Mouse (Mus musculus): ENCODE data around the gene Dock9. TPM values are rescaled to one million over a fixed set of nuclear protein-coding genes. Genes with fewer than 3 reads are reported as not detected.
"Not testable (repeated sequence)": the region's sequence is repeated elsewhere in the genome, so short reads cannot be mapped to it uniquely, and the experiment has no call there.

The Dock9 gene
- polyA plus RNA-seq, 1 experiment from 2014 or later, result 4.8 TPM

DNA sequence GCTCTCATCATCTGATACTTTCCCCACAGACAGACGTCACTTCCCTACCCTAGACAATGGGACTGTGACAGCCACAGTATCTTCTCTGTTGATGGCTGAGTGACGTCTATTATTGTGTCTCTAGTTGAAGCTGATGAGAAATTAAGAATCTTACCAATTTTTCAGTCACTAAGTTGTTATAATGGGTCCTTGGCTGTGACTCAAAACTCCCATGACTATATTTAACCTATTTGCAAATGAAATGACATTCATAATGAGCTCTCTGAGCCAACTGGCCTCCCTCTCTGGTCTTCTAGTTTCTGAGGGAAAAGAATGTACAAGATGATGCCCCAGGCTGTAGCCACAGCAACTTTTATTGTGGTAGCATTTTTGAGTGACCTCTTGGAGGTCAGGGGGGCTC lies 153.3 kb downstream of the Dock9 start:
- peaks cover 9% of the 10 kb centered on the region; the same call in 1 of the 2 replicates for H3K36me3 ChIP-seq
- H3K4me2 ChIP-seq, result no peak overlapping the region
- no peak for ATAC-seq (ENCODE audit: extremely low read depth, insufficient number of reproducible peaks, low FRiP score, low TSS enrichment)
- peaks cover 31% of the 10 kb centered on the region for H3K4me1 ChIP-seq
- no peak overlapping the region for H3K9ac ChIP-seq
- H3K9me3 ChIP-seq, result no peaks in the 10 kb centered on the region
- WGBS, result 71% methylated on average over 2 of the region's 2 CpGs
- no peak overlapping the region for H3K27ac ChIP-seq (replicated peaks)
- H3K4me3 ChIP-seq, result no peak overlapping the region
- H3K27me3 ChIP-seq (replicated peaks), result no peaks in the 10 kb centered on the region

- H3K36me3 ChIP-seq, result peaks cover 16% of the 10 kb centered on the region
- no peak overlapping the region for H3K4me3 ChIP-seq
- H3K4me1 ChIP-seq, result peaks cover 11% of the 10 kb centered on the region
- no peaks in the 10 kb centered on the region for H3K9me3 ChIP-seq
- 80% methylated on average over 7 of the region's 7 CpGs for WGBS
- ATAC-seq (ENCODE audit: extremely low read depth, insufficient number of reproducible peaks, low FRiP score, low TSS enrichment), result no peak
- no peak overlapping the region for H3K4me2 ChIP-seq
- H3K9ac ChIP-seq, result no peak overlapping the region
- H3K27me3 ChIP-seq (replicated peaks), result no peaks in the 10 kb centered on the region
- H3K27ac ChIP-seq (replicated peaks), result no peak overlapping the region
These were observed 156.4 kb downstream of the Dock9 start for GRCm38 (mm10) chr14:121641271-121641670.

DNA sequence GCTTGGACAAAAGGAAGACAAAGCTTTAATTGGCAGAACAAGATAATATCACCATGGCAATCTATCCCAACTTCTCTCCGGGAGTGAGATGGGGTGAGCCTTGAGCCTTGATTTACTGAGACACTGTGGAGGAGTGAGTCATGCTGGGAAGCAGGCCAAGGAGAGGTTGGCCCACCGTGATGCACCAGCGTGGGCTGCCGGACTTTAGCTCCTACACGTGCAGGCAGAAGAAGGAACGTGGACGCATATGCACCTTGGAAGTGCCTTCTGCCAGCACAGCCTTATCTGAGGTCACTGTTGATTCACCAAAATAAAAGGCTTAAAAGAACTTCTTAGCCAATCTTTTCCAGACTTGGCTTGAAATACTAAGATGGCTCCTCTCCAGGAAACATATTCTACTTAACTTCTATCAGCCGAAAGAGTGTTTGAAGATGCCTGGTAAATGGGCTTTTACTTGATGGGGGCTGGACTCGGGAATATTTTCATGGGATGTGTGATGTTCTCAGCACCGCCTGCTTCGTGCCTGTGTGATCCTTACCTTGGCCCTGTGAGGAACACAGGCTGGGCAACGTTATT lies 160.6 kb downstream of the Dock9 start:
- H3K4me3 ChIP-seq, result no peak overlapping the region
- ATAC-seq (ENCODE audit: extremely low read depth, insufficient number of reproducible peaks, low FRiP score, low TSS enrichment), result no peak
- H3K27ac ChIP-seq (replicated peaks), result 0 out of 2 replicates have a peak overlapping the region, but pooled peaks have one; percentile 5
- H3K4me1 ChIP-seq, result 0 out of 2 replicates have a peak, but pooled peaks cover 2% of the 10 kb centered on the region
- H3K9ac ChIP-seq, result no peak overlapping the region
- no peaks in the 10 kb centered on the region for H3K9me3 ChIP-seq
- 69% methylated on average over 12 of the region's 12 CpGs for WGBS
- peaks cover 27% of the 10 kb centered on the region for H3K36me3 ChIP-seq
- no peaks in the 10 kb centered on the region for H3K27me3 ChIP-seq (replicated peaks)
- no peak overlapping the region for H3K4me2 ChIP-seq

GRCm38 (mm10) chr14:121634736-121635430 lies 162.8 kb downstream of the Dock9 start:
- no peak overlapping the region for H3K27ac ChIP-seq (replicated peaks)
- no peaks in the 10 kb centered on the region for H3K9me3 ChIP-seq
- H3K27me3 ChIP-seq (replicated peaks), result no peaks in the 10 kb centered on the region
- 79% methylated on average over 11 of the region's 11 CpGs for WGBS
- H3K9ac ChIP-seq, result no peak overlapping the region
- no peak overlapping the region for H3K4me3 ChIP-seq
- no peak overlapping the region for H3K4me2 ChIP-seq
- no peak for ATAC-seq (ENCODE audit: extremely low read depth, insufficient number of reproducible peaks, low FRiP score, low TSS enrichment)
- peaks cover 24% of the 10 kb centered on the region for H3K36me3 ChIP-seq
- H3K4me1 ChIP-seq, result 0 out of 2 replicates have a peak, but pooled peaks cover 2% of the 10 kb centered on the region

DNA sequence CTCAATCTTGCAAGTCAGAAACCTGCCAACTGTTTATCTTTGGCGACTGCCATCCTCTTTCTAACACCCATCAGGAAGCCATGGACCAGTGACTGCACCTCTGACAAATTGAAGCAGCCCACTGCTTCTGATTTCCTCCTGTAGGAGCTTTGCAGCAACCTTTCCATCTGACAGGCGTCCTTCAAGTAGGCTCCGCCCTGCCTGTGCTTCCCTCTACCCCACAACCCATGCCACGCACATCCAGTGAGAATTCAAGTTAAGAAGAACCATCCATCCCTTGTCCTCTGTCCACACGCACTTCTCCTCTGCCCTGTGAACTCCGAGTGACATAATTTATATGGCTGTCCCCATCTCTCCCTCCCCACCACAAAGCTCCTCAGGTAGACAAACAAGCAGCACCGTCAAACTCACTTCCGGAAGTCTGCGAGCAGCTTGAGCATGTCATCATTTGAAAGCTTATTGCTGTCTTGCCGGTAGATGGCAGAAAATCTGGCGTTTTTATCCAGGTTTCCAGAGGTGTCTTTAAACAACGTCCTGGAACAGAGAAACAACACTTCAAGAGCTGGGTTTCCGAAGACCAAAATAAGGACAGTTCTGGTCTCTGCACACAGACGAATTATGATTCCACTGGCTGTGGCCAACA lies 163.4 kb downstream of the Dock9 start:
- no peaks in the 10 kb centered on the region for H3K9me3 ChIP-seq
- ATAC-seq (ENCODE audit: extremely low read depth, insufficient number of reproducible peaks, low FRiP score, low TSS enrichment), result no peak
- no peak overlapping the region for H3K4me3 ChIP-seq
- no peak overlapping the region for H3K27ac ChIP-seq (replicated peaks)
- no peak overlapping the region for H3K9ac ChIP-seq
- no peaks in the 10 kb centered on the region for H3K27me3 ChIP-seq (replicated peaks)
- 71% methylated on average over 14 of the region's 14 CpGs for WGBS
- no peak overlapping the region for H3K4me2 ChIP-seq
- 0 out of 2 replicates have a peak, but pooled peaks cover 2% of the 10 kb centered on the region for H3K4me1 ChIP-seq
- H3K36me3 ChIP-seq, result peaks cover 18% of the 10 kb centered on the region

DNA sequence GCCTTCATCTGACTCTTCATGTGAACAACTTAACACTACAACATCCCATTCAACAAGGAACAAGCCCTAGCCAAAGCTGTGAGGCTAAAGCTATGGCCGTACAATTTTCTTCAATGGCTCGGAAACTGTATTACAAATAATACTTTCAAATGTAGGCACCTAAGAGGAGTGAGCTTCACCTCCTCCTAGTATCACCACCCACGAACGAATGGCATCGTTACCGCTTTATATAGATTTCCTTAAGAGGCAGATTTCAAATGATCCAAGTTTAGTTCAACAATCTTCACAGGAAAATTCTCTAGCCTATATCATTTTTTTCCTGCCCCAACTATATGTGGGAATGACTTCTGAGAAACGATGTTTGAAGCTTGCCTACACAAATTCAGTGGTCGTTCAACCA lies 165.7 kb downstream of the Dock9 start:
- peaks cover 13% of the 10 kb centered on the region; the same call in 1 of the 2 replicates for H3K36me3 ChIP-seq
- no peak for ATAC-seq (ENCODE audit: extremely low read depth, insufficient number of reproducible peaks, low FRiP score, low TSS enrichment)
- no peak overlapping the region for H3K27ac ChIP-seq (replicated peaks)
- 0 out of 2 replicates have a peak, but pooled peaks cover 2% of the 10 kb centered on the region for H3K4me1 ChIP-seq
- 89% methylated on average over 8 of the region's 8 CpGs for WGBS
- no peaks in the 10 kb centered on the region for H3K27me3 ChIP-seq (replicated peaks)
- H3K4me3 ChIP-seq, result no peak overlapping the region
- H3K9me3 ChIP-seq, result no peaks in the 10 kb centered on the region
- H3K9ac ChIP-seq, result no peak overlapping the region
- H3K4me2 ChIP-seq, result no peak overlapping the region

GRCm38 (mm10) chr14:121626741-121627140 lies 170.9 kb downstream of the Dock9 start:
- H3K27ac ChIP-seq (replicated peaks), result no peak overlapping the region
- peaks cover 10% of the 10 kb centered on the region; the same call in 1 of the 2 replicates for H3K36me3 ChIP-seq
- ATAC-seq (ENCODE audit: extremely low read depth, insufficient number of reproducible peaks, low FRiP score, low TSS enrichment), result no peak
- H3K4me2 ChIP-seq, result no peak overlapping the region
- no peaks in the 10 kb centered on the region for H3K27me3 ChIP-seq (replicated peaks)
- no peak overlapping the region for H3K4me3 ChIP-seq
- no peak overlapping the region for H3K9ac ChIP-seq
- WGBS, result 61% methylated on average over 12 of the region's 12 CpGs
- H3K9me3 ChIP-seq, result no peaks in the 10 kb centered on the region
- 0 out of 2 replicates have a peak, but pooled peaks cover 4% of the 10 kb centered on the region for H3K4me1 ChIP-seq

DNA sequence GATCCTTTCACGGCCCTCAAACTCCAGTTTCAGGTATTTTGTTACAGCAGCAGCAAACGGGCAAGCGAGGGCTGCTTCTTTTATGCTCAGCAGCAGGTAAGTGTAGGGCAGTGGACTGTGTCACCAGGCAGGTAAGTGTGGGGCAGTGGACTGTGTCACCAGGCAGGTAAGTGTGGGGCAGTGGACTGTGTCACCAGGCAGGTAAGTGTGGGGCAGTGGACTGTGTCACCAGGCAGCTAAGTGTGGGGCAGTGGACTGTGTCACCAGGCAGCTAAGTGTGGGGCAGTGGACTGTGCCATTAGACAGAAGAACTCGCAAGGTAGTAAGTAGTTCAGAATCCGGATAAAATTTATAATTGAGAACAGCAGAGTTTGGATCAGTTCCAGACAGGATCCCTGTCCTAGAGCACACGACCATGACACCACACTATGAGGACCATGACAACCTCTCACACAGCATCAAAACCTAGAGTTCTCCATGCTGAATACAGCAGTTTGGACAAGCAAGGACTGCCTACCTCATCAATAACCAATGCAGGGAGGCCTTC lies 173.6 kb downstream of the Dock9 start:
- WGBS, result 83% methylated on average over 6 of the region's 6 CpGs
- not testable (repeated sequence) for H3K9me3 ChIP-seq; H3K4me1 ChIP-seq; H3K9ac ChIP-seq; H3K27me3 ChIP-seq (replicated peaks); H3K27ac ChIP-seq (replicated peaks); ATAC-seq (ENCODE audit: extremely low read depth, insufficient number of reproducible peaks, low FRiP score, low TSS enrichment); H3K4me3 ChIP-seq; H3K4me2 ChIP-seq
- peaks cover 27% of the 10 kb centered on the region for H3K36me3 ChIP-seq

- Histone ChIP-seq H3K9ac (no peak overlapping the region), H3K27ac (replicated peaks) (no peak overlapping the region), H3K4me1 (0 out of 2 replicates have a peak, but pooled peaks cover 4% of the 10 kb centered on the region), H3K27me3 (replicated peaks) (no peaks in the 10 kb centered on the region), H3K36me3 (peaks cover 26% of the 10 kb centered on the region), H3K9me3 (no peaks in the 10 kb centered on the region), H3K4me2 (no peak overlapping the region), H3K4me3 (no peak overlapping the region)
- 90% methylated on average over 3 of the region's 3 CpGs for WGBS
- ATAC-seq (ENCODE audit: extremely low read depth, insufficient number of reproducible peaks, low FRiP score, low TSS enrichment), result no peak
These were observed 175.8 kb downstream of the Dock9 start for GRCm38 (mm10) chr14:121621806-121622205.

- H3K9ac ChIP-seq, result no peak overlapping the region
- H3K4me2 ChIP-seq, result no peak overlapping the region
- no peak overlapping the region for H3K27ac ChIP-seq (replicated peaks)
- H3K9me3 ChIP-seq, result no peaks in the 10 kb centered on the region
- no peak for ATAC-seq (ENCODE audit: extremely low read depth, insufficient number of reproducible peaks, low FRiP score, low TSS enrichment)
- no peaks in the 10 kb centered on the region for H3K4me1 ChIP-seq
- no peaks in the 10 kb centered on the region for H3K27me3 ChIP-seq (replicated peaks)
- peaks cover 26% of the 10 kb centered on the region for H3K36me3 ChIP-seq
- H3K4me3 ChIP-seq, result no peak overlapping the region
- WGBS, result 77% methylated on average over 3 of the region's 3 CpGs
These were observed 177.1 kb downstream of the Dock9 start for GRCm38 (mm10) chr14:121620567-121620966.

DNA sequence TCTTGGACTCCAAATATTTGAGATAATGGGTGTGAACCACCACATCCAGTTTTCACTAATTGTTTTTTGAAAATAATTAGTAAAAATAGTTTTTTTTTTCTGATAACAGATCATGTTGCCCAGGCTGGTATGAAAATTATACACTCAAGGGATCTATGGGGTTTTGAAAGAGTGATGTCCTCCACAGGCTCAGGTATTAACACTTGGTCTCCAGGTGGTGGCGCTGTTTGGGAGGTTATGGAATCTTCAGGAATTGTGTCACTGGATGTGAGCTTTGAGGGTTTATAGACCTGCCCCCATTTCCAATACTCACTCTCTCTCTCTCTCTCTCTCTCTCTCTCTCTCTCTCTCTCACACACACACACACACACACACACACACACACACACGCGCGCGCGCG lies 177.5 kb downstream of the Dock9 start:
- H3K4me2 ChIP-seq, result no peak overlapping the region
- ATAC-seq (ENCODE audit: extremely low read depth, insufficient number of reproducible peaks, low FRiP score, low TSS enrichment), result no peak
- H3K27me3 ChIP-seq (replicated peaks), result no peaks in the 10 kb centered on the region
- no peak overlapping the region for H3K27ac ChIP-seq (replicated peaks)
- H3K4me1 ChIP-seq, result no peaks in the 10 kb centered on the region
- H3K4me3 ChIP-seq, result no peak overlapping the region
- no peaks in the 10 kb centered on the region for H3K9me3 ChIP-seq
- H3K9ac ChIP-seq, result no peak overlapping the region
- 85% methylated on average over 7 of the region's 7 CpGs for WGBS
- H3K36me3 ChIP-seq, result peaks cover 26% of the 10 kb centered on the region
